Mouse (Mus musculus) cerebellum, adult 9-10 months (tissue): ENCODE measurements around the gene Olfr273.
"Not testable (repeated sequence)": the region's sequence is repeated elsewhere in the genome, so short reads cannot be mapped to it uniquely, and the experiment has no call there.

Source experiments
- DNase-seq: peaks from one replicate; pipeline ENCODE4 v3.0.0; 2022

The Olfr273 gene

GRCm38 (mm10) chr4:52859136-52859535, at the start of gene Olfr273:
Gene Olfr273, minus strand, starts transcription at chr4:52859236.
- DNase-seq, result no peak

- DNase-seq, result no peak
Measured at GRCm38 (mm10) chr4:52864156-52864555, 5.1 kb upstream of the Olfr273 start.

GRCm38 (mm10) chr4:52849672-52850071, 9.4 kb downstream of the Olfr273 start:
- DNase-seq, result no peak

- peak; percentile 17 for DNase-seq
Measured at GRCm38 (mm10) chr4:52849039-52849635, 9.9 kb downstream of the Olfr273 start.

GRCm38 (mm10) chr4:52845411-52845810, 13.6 kb downstream of the Olfr273 start:
- DNase-seq, result not testable (repeated sequence)

DNA sequence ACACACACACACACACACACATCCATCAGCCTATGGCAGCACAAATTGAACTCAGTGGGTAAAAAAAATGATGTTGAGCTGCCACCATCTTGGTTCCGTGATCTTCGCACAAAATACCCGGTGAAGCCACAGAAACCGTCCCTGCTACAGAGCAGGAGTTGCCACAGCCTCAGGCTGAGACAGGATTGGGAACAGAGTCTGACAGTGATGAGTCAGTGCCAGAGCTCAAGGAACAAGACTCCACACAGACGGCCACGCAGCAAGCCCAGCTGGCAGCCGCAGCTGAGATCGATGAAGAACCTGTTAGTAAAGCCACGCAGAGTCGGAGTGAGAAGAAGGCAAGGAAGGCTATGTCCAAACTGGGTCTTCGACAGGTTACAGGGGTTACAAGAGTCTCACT, 37.7 kb downstream of the Olfr273 start:
- DNase-seq, result no peak

DNA sequence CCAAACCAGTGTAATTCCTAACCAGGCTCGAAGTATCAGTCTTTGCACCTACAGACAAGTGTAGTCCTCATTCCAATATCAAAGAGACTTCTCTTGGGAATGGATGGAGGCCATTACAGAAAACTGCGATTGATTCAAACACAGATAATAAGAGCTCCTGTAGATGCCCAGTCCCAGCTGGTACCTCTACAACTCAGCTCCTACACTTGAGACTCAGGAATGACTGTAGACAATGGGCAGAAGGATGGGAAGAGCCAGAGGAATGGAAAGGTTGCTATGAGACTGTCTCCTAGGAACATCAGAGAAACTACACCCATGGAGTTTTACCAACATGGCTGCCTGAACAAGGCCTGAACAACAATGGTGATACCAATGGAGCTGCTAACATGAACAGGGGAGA, 44.7 kb downstream of the Olfr273 start, which contains the start of gene Olfr275:
Gene Olfr275, plus strand, starts transcription at position 301 of the 400 bp plus-strand sequence.
- DNase-seq, result no peak

DNA sequence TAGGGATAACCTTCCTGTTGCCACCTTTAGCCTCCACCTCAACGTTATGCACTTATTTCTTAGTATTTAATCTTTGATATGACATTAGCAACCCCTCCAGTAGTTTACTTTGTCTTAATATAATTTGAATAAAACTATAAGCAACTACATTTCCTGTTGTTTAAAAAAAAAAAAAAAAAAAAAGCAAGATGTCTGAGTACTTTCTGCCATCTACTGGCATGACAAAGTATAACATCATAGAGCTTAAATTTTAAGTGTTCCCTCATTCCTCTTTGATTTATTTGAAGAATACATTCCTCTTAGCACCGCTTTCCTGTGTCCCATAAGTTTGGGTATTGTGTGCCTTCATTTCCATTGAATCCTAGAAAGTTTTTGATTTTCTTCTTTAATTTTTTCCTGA, 47.2 kb downstream of the Olfr273 start:
- DNase-seq, result no peak
